Mouse (Mus musculus) liver, adult (tissue): ENCODE measurements at regions not wholly inside any gene's neighbourhood (a gene's known extent, or its start where the extent isn't known, plus 50 kb on each side); places are given as distances from the start of the nearest gene placed in this dataset.

ENCODE experiments used
- GATA4 ChIP-seq: IDR thresholded peaks from 2 replicates; pipeline ENCODE4 v1.6.1; 2014; ENCODE audit warnings: mild to moderate bottlenecking, low read length; ENCODE audit not compliant: insufficient replicate concordance

DNA sequence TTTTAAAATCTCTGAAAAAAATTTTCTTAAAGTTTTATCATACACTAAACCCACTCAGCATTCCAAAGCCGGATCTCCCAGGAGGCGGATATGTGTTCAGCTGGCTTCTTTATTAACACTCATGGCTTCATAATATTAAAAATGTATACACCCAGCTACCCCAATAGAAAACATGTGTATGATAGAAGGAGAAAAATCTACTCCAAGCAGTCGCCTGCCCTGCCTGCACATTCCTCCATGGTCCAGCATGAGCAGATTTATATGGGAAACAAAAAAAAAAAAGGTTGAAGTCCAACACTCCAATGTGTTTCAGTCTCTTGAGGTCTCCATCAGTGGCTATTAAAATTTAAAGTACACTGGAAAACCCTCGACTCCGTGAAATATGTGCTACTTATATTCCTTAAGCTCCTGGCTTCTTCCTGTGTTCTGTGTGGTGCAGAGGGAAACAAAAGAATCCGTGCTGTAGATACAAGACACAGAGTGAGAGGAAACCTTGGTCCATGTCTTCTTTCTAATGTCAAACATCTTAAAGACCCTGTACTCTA, 142.0 kb upstream of the Ppargc1a start:
- TF ChIP-seq GATA4 = no peak

DNA sequence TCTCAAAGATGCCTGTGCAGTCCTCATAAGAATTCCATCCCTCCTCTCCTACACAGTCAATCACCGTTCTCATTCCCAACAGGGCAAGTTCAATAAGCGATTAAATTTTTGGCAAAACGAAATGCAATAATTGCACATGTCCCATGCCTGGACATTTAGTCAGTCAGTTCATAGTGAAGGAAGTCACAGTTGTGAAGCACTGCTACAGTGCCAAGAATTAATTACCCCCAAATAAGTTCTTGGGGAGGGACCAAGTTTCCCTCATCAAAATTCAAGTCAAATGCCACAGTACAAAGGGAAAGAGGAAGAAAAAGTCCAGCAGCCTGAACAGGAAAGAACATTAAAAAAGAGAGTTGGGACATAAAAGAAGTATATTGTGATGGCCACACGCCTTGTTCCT, 112.4 kb upstream of the Ppargc1a start:
- no peak for TF ChIP-seq GATA4

DNA sequence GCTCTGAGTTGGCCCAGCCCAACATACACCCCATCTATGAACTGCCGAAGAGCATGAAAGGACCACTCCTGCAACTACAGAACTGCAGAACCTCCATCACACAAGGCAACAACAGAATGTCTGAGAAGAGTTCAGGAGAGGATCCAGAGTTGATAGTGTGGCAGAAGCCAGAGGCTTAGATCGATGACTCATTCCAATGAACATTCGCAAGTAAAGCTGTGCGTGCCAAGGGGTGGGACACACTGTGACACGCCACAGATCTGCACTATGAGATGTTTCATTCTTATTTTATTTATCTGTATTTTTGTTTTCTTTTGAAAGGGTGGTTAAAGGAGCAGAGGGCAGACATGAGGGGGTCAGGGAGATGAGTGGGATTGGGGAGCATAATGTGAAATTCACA, 103.7 kb upstream of the Ppargc1a start:
- TF ChIP-seq GATA4 = no peak

DNA sequence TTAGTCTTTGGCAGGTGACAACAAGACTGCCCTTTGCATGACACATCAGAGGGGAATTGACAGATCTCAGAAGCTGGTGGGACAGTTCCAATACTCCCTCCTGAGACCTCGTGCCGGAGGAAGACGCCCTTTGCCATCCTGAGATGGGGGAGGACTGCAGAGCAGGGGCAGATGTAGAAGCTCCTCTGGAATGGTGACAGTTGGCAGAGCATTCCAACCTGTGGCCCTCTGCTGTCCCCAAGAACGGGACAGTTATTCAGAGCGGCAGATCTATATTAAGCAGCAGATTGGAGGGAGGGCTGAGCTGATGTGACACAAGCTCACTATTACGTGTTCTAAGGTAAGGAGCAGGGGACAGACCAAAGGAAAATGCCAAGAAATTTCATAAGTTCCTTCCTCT, 97.7 kb upstream of the Ppargc1a start:
- no peak for TF ChIP-seq GATA4

DNA sequence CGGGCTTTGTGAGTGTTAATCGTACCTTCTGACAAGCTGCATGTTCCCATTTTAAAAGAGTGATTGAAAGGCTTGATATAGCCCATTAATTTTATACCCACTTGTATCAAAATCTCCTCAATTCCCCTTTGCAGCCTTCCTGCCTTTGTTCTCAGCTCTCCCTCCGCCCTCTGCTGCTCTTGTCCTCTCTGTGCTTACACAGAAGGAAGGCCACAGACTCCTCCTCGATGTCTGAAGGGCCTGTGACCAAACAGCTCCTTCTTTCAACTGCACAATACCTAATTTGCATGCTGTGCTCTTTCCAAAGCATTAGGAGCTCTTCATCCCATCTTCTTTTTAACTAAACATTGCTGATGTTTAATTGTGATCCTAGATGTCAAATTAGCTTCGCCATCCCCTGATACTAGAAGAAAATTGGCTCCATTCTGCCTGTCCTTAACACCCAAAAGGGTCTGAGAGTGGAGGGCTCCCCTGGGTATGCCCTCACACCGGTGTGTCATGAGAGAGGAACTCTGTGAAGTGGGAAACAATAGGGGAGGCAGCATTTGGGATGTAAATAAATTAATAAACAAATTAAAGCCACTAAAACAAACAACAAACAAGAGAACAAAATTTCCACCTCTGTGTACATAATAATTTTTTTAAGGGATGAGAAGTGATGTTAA, 90.8 kb upstream of the Ppargc1a start:
- TF ChIP-seq GATA4 = no peak

DNA sequence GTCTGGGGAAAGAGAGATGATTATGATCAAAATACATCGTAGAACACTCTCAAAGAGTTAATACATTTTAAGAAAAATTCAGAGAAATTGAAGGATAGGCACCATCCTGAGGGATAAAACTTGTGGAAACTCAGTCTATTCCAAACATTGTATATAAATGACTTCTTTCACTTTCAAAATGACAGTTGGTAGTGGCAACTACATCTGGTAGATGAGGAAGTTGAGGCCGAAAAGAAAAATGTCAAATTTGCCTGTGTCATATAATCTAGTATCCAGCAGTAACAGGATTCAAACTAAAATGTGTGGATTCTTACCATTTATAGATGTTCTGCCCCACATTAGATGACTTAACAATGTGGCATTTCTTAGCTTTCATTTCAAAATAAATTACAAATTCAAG, 86.0 kb upstream of the Ppargc1a start:
- TF ChIP-seq GATA4 = no peak

DNA sequence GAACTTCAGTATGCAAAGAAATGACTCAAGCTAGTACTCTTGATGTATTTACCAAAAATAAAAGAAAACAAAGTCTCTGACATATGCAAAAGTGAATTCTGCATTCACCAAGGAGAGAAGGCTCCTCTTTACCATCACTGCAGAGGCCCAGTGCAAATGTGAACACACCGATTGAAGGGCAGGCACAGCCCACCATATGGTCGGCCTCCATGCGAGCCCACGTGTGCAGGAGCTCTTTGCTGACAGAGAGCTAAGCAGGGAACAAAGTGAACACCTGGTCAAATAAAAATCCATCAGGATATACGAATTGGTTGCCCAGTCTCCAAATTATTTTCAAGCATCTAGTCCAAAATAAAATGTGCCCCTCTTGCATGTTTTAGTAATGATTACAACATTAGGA, 56.9 kb upstream of the Ppargc1a start:
- TF ChIP-seq GATA4 = no peak
